Mouse (Mus musculus) MEL (cell line): Measurements from ENCODE around the gene Fam53b. TPM values are rescaled to one million over a fixed set of nuclear protein-coding genes. Genes with fewer than 3 reads are reported as not detected.

Experiments
- DNase-seq: peaks from one replicate; pipeline ENCODE4 v3.0.0; 2011; ENCODE audit warnings: low read depth, low spot score
- H3K27ac ChIP-seq: 2 replicates; pipeline ENCODE4 v1.5.1; 2012; ENCODE audit warnings: low read depth, mild to moderate bottlenecking, control low read depth, low read length, moderate library complexity; ENCODE audit not compliant: control insufficient read depth
- H3K27me3 ChIP-seq, 2 experiments: fragments of 150-350 bp in 1 of 2; sonication (generic) in 1 of 2; 2 replicates each; pipeline ENCODE4 v1.6.1; 2012; ENCODE audit warnings: low read length in 2 of 2, mild to moderate bottlenecking in 2 of 2, improper control_type of control experiment in 1 of 2, moderate library complexity in 1 of 2; ENCODE audit not compliant: insufficient read depth in 2 of 2, control insufficient read depth in 1 of 2
- H3K36me3 ChIP-seq, 2 experiments: 2 replicates each; pipeline ENCODE4 v1.6.1; 2012 to 2014; ENCODE audit warnings: low read length in 2 of 2, improper control_type of control experiment in 1 of 2, inconsistent platforms in 1 of 2, mild to moderate bottlenecking in 1 of 2; ENCODE audit not compliant: insufficient read depth in 2 of 2, control insufficient read depth in 1 of 2
- H3K4me1 ChIP-seq, 2 experiments: fragments of 150-350 bp in 1 of 2; sonication (generic) in 1 of 2; 2 replicates each; pipeline ENCODE4 v1.6.1; 2012; ENCODE audit warnings: low read length in 2 of 2, improper control_type of control experiment in 1 of 2, mild to moderate bottlenecking in 1 of 2; ENCODE audit not compliant: insufficient read depth in 2 of 2, control insufficient read depth in 1 of 2
- H3K4me3 ChIP-seq, 2 experiments: fragments of 150-350 bp in 1 of 2; sonication (generic) in 1 of 2; 2 replicates each; pipeline ENCODE4 v1.5.1; 2012; ENCODE audit warnings: low read depth in 2 of 2, low read length in 2 of 2, mild to moderate bottlenecking in 2 of 2, moderate library complexity in 2 of 2, control low read depth in 1 of 2, improper control_type of control experiment in 1 of 2; ENCODE audit not compliant: control insufficient read depth in 1 of 2, insufficient read depth in 1 of 2
- H3K79me2 ChIP-seq: 2 replicates; pipeline ENCODE4 v1.6.1; 2012; ENCODE audit warnings: mild to moderate bottlenecking, low read length, moderate library complexity; ENCODE audit not compliant: control insufficient read depth, poor library complexity, insufficient read depth
- H3K9ac ChIP-seq: 2 replicates; pipeline ENCODE4 v1.6.1; 2012; ENCODE audit warnings: low read depth, mild to moderate bottlenecking, control low read depth, low read length, moderate library complexity; ENCODE audit not compliant: control insufficient read depth, poor library complexity, severe bottlenecking
- H3K9me3 ChIP-seq: fragments of 150-350 bp; sonication (generic); replicated peaks from 2 replicates; pipeline ENCODE4 v1.6.1; 2012; ENCODE audit warnings: mild to moderate bottlenecking, low read length, improper control_type of control experiment, moderate library complexity; ENCODE audit not compliant: insufficient read depth
- E2F4 ChIP-seq: IDR thresholded peaks from 2 replicates; pipeline ENCODE4 v1.6.1; 2011; ENCODE audit warnings: low read depth, low read length, improper control_type of control experiment, borderline replicate concordance
- ELF1 ChIP-seq: IDR thresholded peaks from 2 replicates; pipeline ENCODE4 v1.6.1; 2014; ENCODE audit warnings: low read depth, mild to moderate bottlenecking, inconsistent platforms, low read length, improper control_type of control experiment, moderate library complexity
- EP300 ChIP-seq, 2 experiments: IDR thresholded peaks; 2 replicates each; pipeline ENCODE4 v1.6.1; 2011; ENCODE audit warnings: improper control_type of control experiment in 2 of 2, low read length in 2 of 2, low read depth in 1 of 2, mild to moderate bottlenecking in 1 of 2
- ETS1 ChIP-seq: IDR thresholded peaks from 2 replicates; pipeline ENCODE4 v1.6.1; 2012; ENCODE audit warnings: low read depth, mild to moderate bottlenecking, inconsistent platforms, low read length, improper control_type of control experiment, moderate library complexity
- GABPA ChIP-seq: IDR thresholded peaks from 2 replicates; pipeline ENCODE4 v1.6.1; 2012; ENCODE audit warnings: low read depth, mild to moderate bottlenecking, inconsistent platforms, low read length, improper control_type of control experiment, moderate library complexity
- GATA1 ChIP-seq: IDR thresholded peaks from 2 replicates; pipeline ENCODE4 v1.6.1; 2011; ENCODE audit warnings: low read depth, low read length, improper control_type of control experiment
- KAT2A ChIP-seq: conservative IDR thresholded peaks from 2 replicates; pipeline ENCODE4 v1.6.1; 2012; ENCODE audit warnings: low read depth, low read length, improper control_type of control experiment, inconsistent platforms
- MAZ ChIP-seq: IDR thresholded peaks from 2 replicates; pipeline ENCODE4 v1.6.1; 2012; ENCODE audit warnings: low read depth, mild to moderate bottlenecking, inconsistent platforms, low read length, improper control_type of control experiment
- MYC ChIP-seq: IDR thresholded peaks from 2 replicates; pipeline ENCODE4 v1.6.1; 2011; ENCODE audit warnings: low read depth, mild to moderate bottlenecking, low read length, improper control_type of control experiment, moderate library complexity
- NRF1 ChIP-seq: IDR thresholded peaks from 2 replicates; pipeline ENCODE4 v1.6.1; 2014; ENCODE audit warnings: low read depth, mild to moderate bottlenecking, inconsistent platforms, low read length, improper control_type of control experiment, moderate library complexity; ENCODE audit not compliant: poor library complexity, insufficient read depth, severe bottlenecking
- POLR2AphosphoS2 ChIP-seq: IDR thresholded peaks from 2 replicates; pipeline ENCODE4 v1.6.1; 2011; ENCODE audit warnings: low read length, improper control_type of control experiment
- POLR2AphosphoS5 ChIP-seq: IDR thresholded peaks from 2 replicates; pipeline ENCODE4 v1.6.1; 2012; ENCODE audit warnings: low read depth, borderline replicate concordance, mild to moderate bottlenecking, inconsistent platforms, low read length, moderate library complexity, mixed read lengths
- RCOR1 ChIP-seq: IDR thresholded peaks from 2 replicates; pipeline ENCODE4 v1.6.1; 2012; ENCODE audit warnings: low read depth, mild to moderate bottlenecking, inconsistent platforms, low read length, improper control_type of control experiment
- SMC3 ChIP-seq: IDR thresholded peaks from 2 replicates; pipeline ENCODE4 v1.6.1; 2011; ENCODE audit warnings: low read depth, low read length, improper control_type of control experiment
- TBP ChIP-seq: IDR thresholded peaks from 2 replicates; pipeline ENCODE4 v1.8.0; 2011; ENCODE audit warnings: low read depth, low read length, improper control_type of control experiment
- USF1 ChIP-seq: IDR thresholded peaks from 2 replicates; pipeline ENCODE4 v1.6.1; 2014; ENCODE audit warnings: low read depth, mild to moderate bottlenecking, inconsistent platforms, low read length, improper control_type of control experiment, moderate library complexity
- ZC3H11A ChIP-seq: IDR thresholded peaks from 2 replicates; pipeline ENCODE4 v1.6.1; 2012; ENCODE audit warnings: low read depth, mild to moderate bottlenecking, inconsistent platforms, low read length, improper control_type of control experiment
- ZKSCAN1 ChIP-seq: IDR thresholded peaks from 2 replicates; pipeline ENCODE4 v1.6.1; 2012; ENCODE audit warnings: low read depth, mild to moderate bottlenecking, inconsistent platforms, low read length, improper control_type of control experiment, moderate library complexity
- ZNF384 ChIP-seq: IDR thresholded peaks from 2 replicates; pipeline ENCODE4 v1.6.1; 2012; ENCODE audit warnings: low read depth, mild to moderate bottlenecking, inconsistent platforms, low read length, improper control_type of control experiment
- polyA plus RNA-seq, 2 experiments: library from polyadenylated mRNA; stranded (reverse) in 1 of 2; unstranded in 1 of 2; fragments of >175 nt in 1 of 2; fragments of >200 nt in 1 of 2; gene quantifications; 2 replicates each; pipeline versions ENCODE4 v1.2.1 to v1.2.4; 2012; ENCODE audit warnings: low replicate concordance in 2 of 2, low read depth in 1 of 2; ENCODE audit not compliant: insufficient read length in 2 of 2, insufficient read depth in 1 of 2, missing spikeins in 1 of 2
- total RNA-seq: library from RNA; depleted of rRNA; stranded (reverse); fragments of 300-350 nt; gene quantifications from 2 replicates; pipeline ENCODE4 v1.2.3, GENCODE M21; 2012

Gene Fam53b
- total and polyA plus RNA-seq, 3 experiments, result 7.9 to 15.4 TPM; not detected in 1

DNA sequence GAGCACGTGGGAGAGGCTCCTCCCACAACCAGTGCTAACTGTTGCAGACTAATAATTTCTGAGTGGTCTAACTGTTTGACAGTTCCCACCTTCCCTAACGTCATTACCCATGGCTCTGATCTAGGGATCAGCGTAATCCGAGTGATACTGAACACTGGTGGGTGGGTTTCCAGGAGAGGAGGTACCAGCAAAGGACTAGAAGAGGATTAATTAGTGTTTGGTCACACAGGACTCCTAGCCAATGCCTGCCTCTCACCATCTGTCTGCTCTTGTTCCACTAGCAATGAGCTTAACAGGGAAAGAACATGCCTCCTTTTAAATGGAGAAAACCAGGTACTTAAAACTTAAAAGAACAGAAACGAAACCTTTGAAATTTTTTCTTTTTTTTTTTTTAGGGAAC, 54.8 kb downstream of the Fam53b start:
- Histone ChIP-seq H3K36me3 (peaks cover 0 to 1% of the 10 kb centered on the region in 2 experiments; a peak in 1 of 4 replicates), H3K27ac (no peak overlapping the region), H3K9ac (no peak overlapping the region), H3K9me3 (no peaks in the 10 kb centered on the region), H3K4me3 (no peak overlapping the region), H3K27me3 (no peaks in the 10 kb centered on the region), H3K79me2 (no peaks in the 10 kb centered on the region), H3K4me1 (no peaks in the 10 kb centered on the region)
- TF ChIP-seq GATA1, result no peak
- TF ChIP-seq KAT2A, result no peak
- TF ChIP-seq ELF1, result no peak
- TF ChIP-seq ZKSCAN1, result no peak
- no peak for TF ChIP-seq ETS1
- TF ChIP-seq E2F4, result no peak
- TF ChIP-seq SMC3, result no peak
- no peak for TF ChIP-seq TBP
- TF ChIP-seq POLR2AphosphoS2, result no peak
- TF ChIP-seq ZC3H11A, result no peak
- no peak for TF ChIP-seq NRF1
- no peak for TF ChIP-seq MAZ
- TF ChIP-seq POLR2AphosphoS5, result no peak
- no peak for TF ChIP-seq EP300 (IDR thresholded peaks at IDR 0.05; ENCODE audit: low read depth in 1 of 2, low read length in 2 of 2)
- no peak for TF ChIP-seq RCOR1
- no peak for DNase-seq

DNA sequence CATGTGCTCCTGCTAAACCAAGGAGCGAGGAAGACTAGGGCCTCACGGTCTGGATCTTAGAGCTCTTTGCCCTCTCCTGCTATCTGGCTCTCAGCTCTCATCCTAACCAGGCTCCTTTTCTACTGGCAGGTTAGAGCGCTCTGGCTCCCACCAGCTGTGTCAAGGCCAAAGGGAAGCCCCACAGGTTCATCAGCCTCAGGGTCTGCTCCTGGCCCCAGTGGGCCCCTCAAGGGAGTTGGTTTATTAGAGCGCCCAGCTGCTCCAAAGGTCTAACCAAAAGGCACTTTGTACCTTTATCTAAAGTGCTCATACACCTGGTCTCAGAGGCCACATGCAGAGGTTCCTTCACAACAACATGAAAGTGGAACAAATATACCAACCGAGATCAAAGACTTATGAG, 57.4 kb downstream of the Fam53b start:
- no peaks in the 10 kb centered on the region for H3K4me1 ChIP-seq
- H3K27ac ChIP-seq, result no peak overlapping the region
- no peak for TF ChIP-seq USF1
- TF ChIP-seq ZC3H11A, result no peak
- no peak for TF ChIP-seq GABPA
- no peak for TF ChIP-seq E2F4
- TF ChIP-seq ZNF384, result no peak
- TF ChIP-seq MYC, result no peak
- TF ChIP-seq, all 39 proteins: peak for 0
- Histone ChIP-seq H3K36me3 (peaks cover 0 to 1% of the 10 kb centered on the region in 2 experiments; a peak in 1 of 4 replicates), H3K9ac (no peak overlapping the region), H3K4me3 (no peak overlapping the region), H3K27me3 (no peaks in the 10 kb centered on the region), H3K9me3 (no peaks in the 10 kb centered on the region), H3K79me2 (no peaks in the 10 kb centered on the region)
- DNase-seq, result no peak
